Mouse (Mus musculus) midbrain, embryonic 11.5 days (tissue): ENCODE data around the gene Vmn1r168. TPM values are rescaled to one million over a fixed set of nuclear protein-coding genes. Genes with fewer than 3 reads are reported as not detected.
"Not testable (repeated sequence)": the region's sequence is repeated elsewhere in the genome, so short reads cannot be mapped to it uniquely, and the experiment has no call there.

Source experiments
- ATAC-seq: fragments of 200-750 bp; cut with Nextera tagmentation; 2 replicates; pipeline ENCODE4 v1.8.0; 2017; ENCODE audit warnings: moderate TSS enrichment, moderate library complexity; ENCODE audit not compliant: low FRiP score
- DNase-seq: peaks from one replicate; pipeline ENCODE4 v3.0.0; 2015; ENCODE audit warnings: low spot score; ENCODE audit errors: missing footprints
- H3K27ac ChIP-seq: fragments of 300-500 bp; sonication (generic); 2 replicates; pipeline ENCODE4 v1.5.1; 2014; ENCODE audit warnings: low read depth, low read length
- H3K27me3 ChIP-seq: fragments of 300-500 bp; sonication (generic); 2 replicates; pipeline ENCODE4 v1.6.1; 2014; ENCODE audit warnings: mild to moderate bottlenecking, low read length, moderate library complexity, mixed read lengths; ENCODE audit not compliant: control insufficient read depth, insufficient read depth
- H3K36me3 ChIP-seq: fragments of 300-500 bp; sonication (generic); 2 replicates; pipeline ENCODE4 v1.6.1; 2014; ENCODE audit warnings: mild to moderate bottlenecking, low read length, moderate library complexity, mixed read lengths; ENCODE audit not compliant: control insufficient read depth, insufficient read depth
- H3K4me1 ChIP-seq: fragments of 300-500 bp; sonication (generic); 2 replicates; pipeline ENCODE4 v1.6.1; 2014; ENCODE audit warnings: low read length; ENCODE audit not compliant: control insufficient read depth, insufficient read depth
- H3K4me2 ChIP-seq: fragments of 300-500 bp; sonication (generic); 2 replicates; pipeline ENCODE4 v1.6.1; 2014; ENCODE audit warnings: mild to moderate bottlenecking, moderate library complexity
- H3K4me3 ChIP-seq: fragments of 300-500 bp; sonication (generic); 2 replicates; pipeline ENCODE4 v1.5.1; 2014; ENCODE audit warnings: low read depth, low read length
- H3K9ac ChIP-seq: fragments of 300-500 bp; sonication (generic); 2 replicates; pipeline ENCODE4 v1.6.1; 2014; ENCODE audit warnings: low read length
- H3K9me3 ChIP-seq: fragments of 300-500 bp; sonication (generic); 2 replicates; pipeline ENCODE4 v1.6.1; 2016; ENCODE audit warnings: low read length; ENCODE audit not compliant: control insufficient read depth
- WGBS: fragments of 180-500 bp; shearing (Covaris S2); extraction: QIAGEN DNeasy Blood & Tissue Kit; methylation state at CpG from one replicate; pipeline ENCODE4 v1.1.7; 2014; 5-methylcytosine and 5-hydroxymethylcytosine counted together
- polyA plus RNA-seq: library from polyadenylated mRNA; unstranded; fragments of >200 nt; fragmentation: Nextera tagmentation; extraction: Ambion mirVana; gene quantifications from 2 replicates; pipeline ENCODE4 v1.2.1, GENCODE M21; 2014

Gene Vmn1r168
- not detected in 2 replicates for polyA plus RNA-seq

DNA sequence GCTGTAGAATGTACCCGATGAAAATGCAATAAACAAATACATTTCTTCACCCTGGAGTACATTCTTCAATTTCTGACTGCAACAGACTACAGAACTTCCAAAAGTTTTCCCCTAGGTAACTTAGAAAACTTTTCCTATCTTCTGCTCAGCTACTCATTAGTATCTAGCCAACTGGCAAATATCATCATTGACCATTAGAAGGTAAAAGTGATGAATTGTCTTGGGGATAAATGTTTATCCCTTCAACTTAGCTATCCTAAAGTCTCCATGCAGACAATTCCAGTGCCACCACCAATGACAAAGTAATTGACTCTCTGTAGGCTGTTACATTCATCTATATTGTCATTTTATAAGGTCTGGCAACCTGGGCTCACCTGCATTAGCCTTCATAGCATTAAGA lies at the start of gene Vmn1r168:
Vmn1r168 (plus strand) TSS at position 301 of the 400 bp plus-strand sequence.
- not testable (repeated sequence) for H3K4me3 ChIP-seq, H3K36me3 ChIP-seq, H3K4me1 ChIP-seq, H3K9me3 ChIP-seq, ATAC-seq, H3K27me3 ChIP-seq, H3K27ac ChIP-seq, H3K4me2 ChIP-seq, H3K9ac ChIP-seq, DNase-seq
- no CpG with 5 or more reads among the region's 1 CpGs for WGBS

DNA sequence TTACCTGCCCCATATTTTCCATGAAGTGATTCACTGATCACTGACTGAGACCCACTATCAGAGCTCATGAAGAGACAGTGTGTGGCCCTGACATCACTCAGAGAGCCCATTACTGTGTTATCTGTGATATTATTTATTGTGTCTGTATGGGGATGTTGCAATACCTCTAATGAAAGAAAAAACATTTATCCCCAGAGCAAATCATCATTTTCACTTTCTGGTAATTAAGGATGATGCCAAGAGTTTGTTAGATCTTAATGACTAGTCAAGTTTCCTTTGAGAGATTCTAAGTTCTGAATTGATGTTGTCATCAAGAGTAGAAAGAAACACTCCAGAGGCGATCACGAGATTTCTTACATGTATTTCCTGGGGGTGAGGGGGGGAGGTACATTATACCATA lies 32.4 kb upstream of the Vmn1r168 start, which contains the start of gene Vmn1r167:
Vmn1r167 (minus strand) TSS at position 101 of the 400 bp plus-strand sequence.
- peaks cover 15% of the 10 kb centered on the region for H3K9me3 ChIP-seq
- not testable (repeated sequence) for H3K27ac ChIP-seq, H3K4me1 ChIP-seq, H3K4me3 ChIP-seq, DNase-seq, ATAC-seq, H3K36me3 ChIP-seq, H3K9ac ChIP-seq, H3K4me2 ChIP-seq, H3K27me3 ChIP-seq
- whole genome bisulfite sequencing, result 80% methylated on average over 2 of the region's 2 CpGs

DNA sequence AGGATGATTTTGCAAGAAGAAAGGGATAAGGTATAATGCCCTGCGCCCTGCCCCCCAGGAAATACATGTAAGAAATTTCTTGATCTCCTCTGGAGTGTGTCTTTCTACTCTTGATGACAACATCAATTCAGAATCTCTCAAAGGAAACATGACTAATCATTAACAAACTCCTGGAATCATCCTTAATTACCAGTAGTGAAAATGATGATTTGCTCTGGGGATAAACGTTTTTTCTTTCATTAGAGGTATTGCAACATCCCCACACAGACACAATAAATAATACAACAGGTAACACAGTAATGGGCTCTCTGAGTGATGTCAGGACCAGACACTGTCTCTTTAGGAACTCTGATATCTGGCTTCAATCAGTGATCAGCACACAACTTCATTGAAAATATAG lies 35.7 kb downstream of the Vmn1r168 start, which contains the start of gene Vmn1r169:
Vmn1r169 (plus strand) TSS at position 301 of the 400 bp plus-strand sequence.
- H3K9me3 ChIP-seq, H3K27me3 ChIP-seq, ATAC-seq, H3K27ac ChIP-seq, H3K4me2 ChIP-seq, H3K4me1 ChIP-seq, H3K9ac ChIP-seq, DNase-seq, H3K36me3 ChIP-seq, H3K4me3 ChIP-seq: not testable (repeated sequence)
- 73% methylated on average over 1 of the region's 2 CpGs for WGBS

Other genes starting within 250 kb of the Vmn1r168 start
- not detected in 2 replicates for gene Nlrp4e, start 238.5 kb upstream of the Vmn1r168 start, polyA plus RNA-seq
- not detected in 2 replicates for gene Nlrp5, start 153.8 kb upstream of the Vmn1r168 start, polyA plus RNA-seq
- gene Vmn1r167, start 32.5 kb upstream of the Vmn1r168 start, polyA plus RNA-seq, result not detected in 2 replicates
- gene Vmn1r169, start 35.8 kb downstream of the Vmn1r168 start, polyA plus RNA-seq, result not detected in 2 replicates
- gene Vmn1r170, start 66.4 kb downstream of the Vmn1r168 start, polyA plus RNA-seq, result not detected in 2 replicates
- gene Vmn1r171, start 91.0 kb downstream of the Vmn1r168 start, polyA plus RNA-seq, result not detected in 2 replicates
- gene Vmn1r172, start 118.6 kb downstream of the Vmn1r168 start, polyA plus RNA-seq, result not detected in 2 replicates
- gene Vmn1r173, start 161.0 kb downstream of the Vmn1r168 start, polyA plus RNA-seq, result not detected in 2 replicates
- not detected in 2 replicates for gene Vmn1r174, start 212.5 kb downstream of the Vmn1r168 start, polyA plus RNA-seq